28 mouse cellular contexts compared by ENCODE assay signal in the genomic region with DNA sequence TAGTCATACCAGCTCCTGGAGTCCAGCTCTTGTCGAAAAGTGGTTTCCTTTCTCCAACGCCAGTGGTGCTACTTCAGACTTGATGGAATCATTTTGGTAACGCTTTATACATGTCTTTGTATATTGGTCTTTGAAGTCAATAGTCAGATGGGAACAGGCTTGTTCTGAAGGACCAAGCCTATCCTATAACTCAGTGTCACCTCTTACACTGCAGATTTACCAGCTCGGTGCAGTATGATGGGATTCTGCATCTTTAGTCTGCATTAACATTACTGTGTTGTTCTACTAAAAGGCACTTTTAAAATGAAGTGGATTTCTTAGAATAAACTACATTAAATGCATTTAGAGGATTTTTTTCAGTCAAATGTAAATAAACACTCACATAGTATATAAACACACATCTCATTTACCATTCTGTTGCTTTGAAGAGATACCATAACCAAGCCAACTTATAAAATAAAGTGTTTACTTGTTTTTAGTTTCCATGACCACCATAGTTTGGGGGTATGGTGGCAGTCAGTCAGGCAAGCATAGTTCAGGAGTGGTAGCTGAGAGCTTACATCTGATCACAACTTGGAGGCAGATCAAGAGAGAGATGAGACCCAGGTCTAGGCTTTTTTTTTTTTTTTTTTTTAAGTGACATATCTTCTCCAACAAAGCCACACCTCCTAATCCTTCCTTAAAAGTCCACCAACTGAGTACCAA. TPM values are rescaled to one million over a fixed set of nuclear protein-coding genes. Genes with fewer than 3 reads are reported as not detected.
DNase-seq lines count a peak whose midpoint lies in the region; ATAC-seq and TF ChIP-seq lines count a peak whose summit lies in the region.
"Had no signal": no experiment of that assay in that cellular context is flagged by ENCODE, and none has a peak within 500 bp of the region (broad histone marks: within the 10 kb centered on the region; RNA-seq: fewer than 3 reads in every experiment).

No protein-coding gene starts in this region.

- ATAC-seq in lung, embryonic 15.5 days (ENCODE audit: borderline replicate concordance, extremely low read depth, low FRiP score, low TSS enrichment) = peak; percentile 89
- ATAC-seq in lung, postnatal 0 days = peak; percentile 72
- ATAC-seq: CD4-positive, CD25-positive, alpha-beta regulatory T cell, adult 4 months; forebrain, embryonic 14.5 days; forebrain, embryonic 16.5 days had no signal

- no peak overlapping the region for H3K4me2 ChIP-seq in lung, embryonic 15.5 days
- H3K4me2 ChIP-seq in lung, postnatal 0 days (replicated peaks; ENCODE audit: low read depth, low read length) = no peak overlapping the region
- H3K4me2 ChIP-seq: embryonic facial prominence, embryonic 13.5 days; embryonic facial prominence, embryonic 15.5 days; forebrain, embryonic 12.5 days had no signal

- H3K9me3 ChIP-seq in lung, embryonic 15.5 days = no peaks in the 10 kb centered on the region
- no peaks in the 10 kb centered on the region for H3K9me3 ChIP-seq in lung, postnatal 0 days (ENCODE audit: low read length)
- H3K9me3 ChIP-seq: embryonic facial prominence, embryonic 13.5 days; embryonic facial prominence, embryonic 15.5 days; forebrain, embryonic 10.5 days; forebrain, embryonic 12.5 days; G1E had no signal

- TF ChIP-seq CTCF in lung, postnatal 0 days (IDR thresholded peaks at IDR 0.05) = no peak
- TF ChIP-seq CTCF in lung, adult 2 months (IDR thresholded peaks at IDR 0.05; ENCODE audit: insufficient read depth, low read length) = no peak

- no peak overlapping the region for H3K9ac ChIP-seq in lung, embryonic 15.5 days
- no peak overlapping the region for H3K9ac ChIP-seq in lung, postnatal 0 days (replicated peaks; ENCODE audit: low read depth)
- H3K9ac ChIP-seq: embryonic facial prominence, embryonic 13.5 days; embryonic facial prominence, embryonic 15.5 days; forebrain, embryonic 12.5 days had no signal

- H3K4me3 ChIP-seq in lung, embryonic 15.5 days = no peak overlapping the region
- H3K4me3 ChIP-seq in lung, postnatal 0 days (ENCODE audit: low read depth, low read length) = no peak overlapping the region
- no peak overlapping the region for H3K4me3 ChIP-seq in lung, adult 2 months (replicated peaks; ENCODE audit: extremely low read depth, low read depth, low read length)
- H3K4me3 ChIP-seq: embryonic facial prominence, embryonic 13.5 days; embryonic facial prominence, embryonic 15.5 days; erythroblast, embryonic 14.5 days; forebrain, embryonic 10.5 days; forebrain, embryonic 12.5 days had no signal

- TF ChIP-seq POLR2A in lung, adult 2 months (IDR thresholded peaks at IDR 0.05; ENCODE audit: borderline replicate concordance, extremely low read depth, low read depth, low read length) = no peak

- DNase-seq in heart, adult 11 months = peak; percentile 43
- DNase-seq in heart, postnatal 36 days = no peak
- no peak for DNase-seq in lung, postnatal 4 days
- peak; percentile 6 for DNase-seq in lung, postnatal 0 days (ENCODE audit: low spot score)
- no peak for DNase-seq in lung, adult 2 months
- DNase-seq: adrenal gland, adult 2 months; adrenal gland, postnatal 10 days; adrenal gland, postnatal 25 days; B cell, adult 2 months; cerebellum, adult 11 months; cerebellum, adult 18-20 months; cerebellum, adult 8-10 months; cerebellum, adult 9-11 months; cerebellum, postnatal 14 days; cerebellum, postnatal 36 days; embryo, embryonic 11 days had no signal

- H3K27me3 ChIP-seq in lung, embryonic 15.5 days = no peaks in the 10 kb centered on the region
- H3K27me3 ChIP-seq in lung, postnatal 0 days (replicated peaks; ENCODE audit: insufficient read depth, low read length) = no peaks in the 10 kb centered on the region
- H3K27me3 ChIP-seq: CH12.LX; embryonic facial prominence, embryonic 13.5 days; embryonic facial prominence, embryonic 15.5 days; forebrain, embryonic 12.5 days had no signal

- H3K27ac ChIP-seq in lung, embryonic 15.5 days = 0 out of 2 replicates have a peak overlapping the region, but pooled peaks have one; percentile 27
- no peak overlapping the region for H3K27ac ChIP-seq in lung, postnatal 0 days (ENCODE audit: low read length)
- H3K27ac ChIP-seq: embryonic facial prominence, embryonic 13.5 days; embryonic facial prominence, embryonic 15.5 days; forebrain, embryonic 10.5 days; forebrain, embryonic 12.5 days had no signal

- TF ChIP-seq EP300 in lung, postnatal 0 days (IDR thresholded peaks at IDR 0.05) = no peak

- no peaks in the 10 kb centered on the region for H3K4me1 ChIP-seq in lung, embryonic 15.5 days
- no peaks in the 10 kb centered on the region for H3K4me1 ChIP-seq in lung, postnatal 0 days (ENCODE audit: insufficient read depth, low read depth, low read length)
- H3K4me1 ChIP-seq in lung, adult 2 months (ENCODE audit: control insufficient read depth, insufficient read depth, low read length) = no peaks in the 10 kb centered on the region
- H3K4me1 ChIP-seq: embryonic facial prominence, embryonic 13.5 days; embryonic facial prominence, embryonic 15.5 days; forebrain, embryonic 10.5 days; forebrain, embryonic 12.5 days had no signal

- 52% methylated on average over 4 of the region's 4 CpGs for WGBS in lung, embryonic 15.5 days
- 72% methylated on average over 4 of the region's 4 CpGs for WGBS in lung, postnatal 0 days
- WGBS in lung, adult 2 months = 76% methylated on average over 4 of the region's 4 CpGs

- intact Hi-C loops in heart, postnatal 36 days (cut with DNase I) = no loop called here

- peaks cover 76% of the 10 kb centered on the region for H3K36me3 ChIP-seq in lung, embryonic 15.5 days
- peaks cover 6% of the 10 kb centered on the region; the same call in 1 of the 2 replicates for H3K36me3 ChIP-seq in lung, postnatal 0 days (ENCODE audit: insufficient read depth, low read length)

RNA-seq across cellular contexts. Expression of gene Ticrr, which starts 11.1 kb away (rescaled TPM):
- total RNA-seq in heart, postnatal 36 days (2021) = under 1 TPM; 0.11 to 0.19 TPM
- polyA plus RNA-seq in lung, embryonic 15.5 days (2015; fragmentation: Nextera tagmentation; extraction: Ambion mirVana) = 11.5 and 12.6 TPM in 2 replicates
- 0.35 and 0.37 TPM in 2 replicates for polyA plus RNA-seq in lung, postnatal 0 days (2015; fragmentation: Nextera tagmentation; extraction: Ambion mirVana)
- polyA plus RNA-seq in lung, adult 2 months (2012; rRNA removed) = 0.12 and 0.17 TPM in 2 replicates

RNA-seq across cellular contexts. Expression of gene Kif7, which starts 44.5 kb away (rescaled TPM):
- 1 to 10 TPM; 1.4 to 2.0 TPM for total RNA-seq in heart, postnatal 36 days (2021)
- polyA plus RNA-seq in lung, embryonic 15.5 days (2015; fragmentation: Nextera tagmentation; extraction: Ambion mirVana) = 5.0 TPM in 2 replicates
- polyA plus RNA-seq in lung, postnatal 0 days (2015; fragmentation: Nextera tagmentation; extraction: Ambion mirVana) = 1.6 and 1.7 TPM in 2 replicates
- 3.5 and 3.8 TPM in 2 replicates for polyA plus RNA-seq in lung, adult 2 months (2012; rRNA removed)

RNA-seq across cellular contexts. Expression of gene Rhcg, which starts 53.6 kb away (rescaled TPM):
- total RNA-seq in heart, postnatal 36 days (2021) = not detected
- 0.17 TPM in 1 of 2 replicates, not detected in the other for polyA plus RNA-seq in lung, embryonic 15.5 days (2015; fragmentation: Nextera tagmentation; extraction: Ambion mirVana)
- polyA plus RNA-seq in lung, postnatal 0 days (2015; fragmentation: Nextera tagmentation; extraction: Ambion mirVana) = 0.05 TPM in 1 of 2 replicates, not detected in the other
- not detected in 2 replicates for polyA plus RNA-seq in lung, adult 2 months (2012; rRNA removed)
- total RNA-seq: CH12.LX; common myeloid progenitor, adult 5-6 weeks; G1E had no signal
- polyA plus RNA-seq: CD4-positive, CD25-positive, alpha-beta regulatory T cell, adult 4 months; G1E had no signal

Comparison
In these comparisons a context has a peak if more than half of its experiments do, and no peak if none do; other contexts are left out.
1. DNase-seq: peak in heart, adult 11 months (single experiment) and lung, postnatal 0 days (single experiment); none in heart, postnatal 36 days (0 of 2), lung, postnatal 4 days (0 of 2) and lung, adult 2 months (single experiment).